Mouse (Mus musculus): ENCODE measurements around the gene 1110002E22Rik.

1110002E22Rik gene

GRCm38 (mm10) chr3:138105056-138105455 lies 40.2 kb downstream of the 1110002E22Rik start:
- WGBS = 46% methylated on average over 5 of the region's 5 CpGs

GRCm38 (mm10) chr3:138106887-138107286 lies 42.0 kb downstream of the 1110002E22Rik start:
- WGBS = 90% methylated on average over 10 of the region's 10 CpGs

GRCm38 (mm10) chr3:138110910-138111782 lies 46.3 kb downstream of the 1110002E22Rik start:
- WGBS = 95% methylated on average over 19 of the region's 19 CpGs

- WGBS = 88% methylated on average over 17 of the region's 17 CpGs
Measured at GRCm38 (mm10) chr3:138114106-138114505, 49.3 kb downstream of the 1110002E22Rik start.

- WGBS = 78% methylated on average over 4 of the region's 4 CpGs
Measured at GRCm38 (mm10) chr3:138116871-138117270, 52.0 kb downstream of the 1110002E22Rik start.

- WGBS = 69% methylated on average over 6 of the region's 6 CpGs
Measured at GRCm38 (mm10) chr3:138118392-138118791, 53.5 kb downstream of the 1110002E22Rik start.

- 67% methylated on average over 14 of the region's 14 CpGs for WGBS
Measured at GRCm38 (mm10) chr3:138118831-138119230, 54.0 kb downstream of the 1110002E22Rik start.

GRCm38 (mm10) chr3:138119444-138120105 lies 54.7 kb downstream of the 1110002E22Rik start:
- WGBS = 81% methylated on average over 16 of the region's 16 CpGs

GRCm38 (mm10) chr3:138121461-138121860 lies 56.6 kb downstream of the 1110002E22Rik start:
- WGBS = 89% methylated on average over 2 of the region's 2 CpGs

- 93% methylated on average over 10 of the region's 10 CpGs for WGBS
Measured at GRCm38 (mm10) chr3:138123842-138124241, 59.0 kb downstream of the 1110002E22Rik start.

GRCm38 (mm10) chr3:138129110-138129509 lies 64.3 kb downstream of the 1110002E22Rik start:
- WGBS = 96% methylated on average over 6 of the region's 6 CpGs

- 24% methylated on average over 1 of the region's 1 CpGs for WGBS
Measured at GRCm38 (mm10) chr3:138130692-138131091, 65.8 kb downstream of the 1110002E22Rik start.
